Mouse (Mus musculus): ENCODE results near the gene Cog4.

The Cog4 gene

DNA sequence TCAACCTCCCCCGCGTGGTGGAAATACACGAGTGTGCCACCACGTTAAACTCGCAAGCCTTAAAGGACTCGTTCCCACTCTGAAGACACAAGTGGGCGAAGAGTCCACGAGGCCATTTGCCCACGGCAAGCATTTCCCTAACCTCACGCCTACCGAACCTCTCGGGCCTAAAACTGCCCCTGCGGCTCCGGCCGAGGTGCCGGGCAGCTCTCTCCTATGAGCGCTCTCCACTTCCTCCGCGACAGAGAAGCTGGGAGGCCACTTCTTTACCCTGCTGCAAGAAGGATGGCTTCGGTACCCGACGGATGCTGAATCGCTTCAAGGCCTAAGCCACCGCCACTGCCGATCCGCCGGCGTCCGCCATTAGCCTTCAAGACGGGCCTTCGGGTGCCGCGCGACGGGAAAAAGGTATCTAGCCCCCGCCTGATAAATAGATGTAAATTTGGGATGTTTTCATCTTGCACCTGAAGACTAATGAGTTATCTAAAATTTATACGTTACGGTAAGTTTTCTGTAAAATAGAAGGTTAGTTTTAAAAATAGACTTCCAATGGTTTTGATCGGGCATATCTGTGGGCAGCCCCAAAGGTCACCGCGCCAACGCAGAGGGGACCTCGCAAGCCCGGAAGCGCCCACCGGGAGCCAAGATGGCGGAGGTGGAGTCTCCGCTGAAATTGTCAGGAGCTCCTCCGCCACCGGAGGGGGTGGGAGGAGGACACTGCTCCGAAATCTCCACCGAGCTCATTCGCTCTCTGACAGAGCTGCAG is at the start of gene Cog4, which contains the start of gene Sf3b3:
Cog4 (plus strand) TSS at position 196 of the 766 bp plus-strand sequence.
Sf3b3 (minus strand) TSS at position 383 of the 766 bp plus-strand sequence.
- DNase-seq, result peak; percentile 85

- no peak for DNase-seq
Measured at GRCm38 (mm10) chr8:110797086-110797485, 49.3 kb upstream of the Cog4 start.

DNA sequence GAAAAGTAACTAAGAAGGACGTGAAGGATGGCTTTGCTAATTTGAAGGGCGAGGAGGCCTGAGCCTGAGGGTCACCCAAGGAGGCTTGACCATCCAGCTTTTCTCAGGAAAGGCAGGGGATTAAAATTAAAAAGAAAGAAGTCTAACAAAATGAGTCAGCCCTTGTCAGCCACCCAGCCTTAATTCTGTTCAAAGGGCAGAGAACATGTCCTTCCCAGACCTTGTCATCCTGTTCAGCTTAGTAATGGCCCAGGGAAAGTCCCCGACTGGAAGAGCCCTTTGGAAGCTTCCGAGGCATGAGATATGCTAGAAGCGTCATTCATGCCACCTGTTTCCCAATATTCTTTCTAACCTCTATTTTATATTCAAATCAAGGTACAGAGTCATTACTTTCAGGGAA is 43.4 kb upstream of the Cog4 start:
- no peak for DNase-seq

DNA sequence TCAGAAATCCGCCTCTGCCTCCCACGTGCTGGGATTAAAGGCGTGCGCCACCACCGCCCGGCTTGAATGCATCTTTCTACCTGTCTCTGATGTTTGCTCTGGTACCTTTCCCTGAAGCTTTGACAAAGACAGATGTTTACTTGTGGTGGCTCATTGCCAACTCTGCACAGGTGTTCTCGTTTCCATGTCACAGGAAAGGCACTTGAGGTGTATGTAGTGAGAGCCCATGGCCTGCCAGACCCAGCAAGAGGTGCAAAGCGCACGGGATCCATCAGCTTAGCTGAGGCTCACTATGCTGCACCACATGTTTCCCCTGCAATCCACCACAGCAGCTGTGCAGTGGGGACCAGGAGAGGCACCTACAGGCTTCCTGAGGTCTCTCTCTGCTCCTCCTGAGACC is 42.5 kb upstream of the Cog4 start:
- no peak for DNase-seq

GRCm38 (mm10) chr8:110804825-110805514 is 41.4 kb upstream of the Cog4 start:
- DNase-seq, result no peak

- no peak for DNase-seq
Measured at GRCm38 (mm10) chr8:110805669-110806068, 40.7 kb upstream of the Cog4 start, which contains the start of gene Il34. TSS of gene Il34 (minus strand) at chr8:110805924.

DNA sequence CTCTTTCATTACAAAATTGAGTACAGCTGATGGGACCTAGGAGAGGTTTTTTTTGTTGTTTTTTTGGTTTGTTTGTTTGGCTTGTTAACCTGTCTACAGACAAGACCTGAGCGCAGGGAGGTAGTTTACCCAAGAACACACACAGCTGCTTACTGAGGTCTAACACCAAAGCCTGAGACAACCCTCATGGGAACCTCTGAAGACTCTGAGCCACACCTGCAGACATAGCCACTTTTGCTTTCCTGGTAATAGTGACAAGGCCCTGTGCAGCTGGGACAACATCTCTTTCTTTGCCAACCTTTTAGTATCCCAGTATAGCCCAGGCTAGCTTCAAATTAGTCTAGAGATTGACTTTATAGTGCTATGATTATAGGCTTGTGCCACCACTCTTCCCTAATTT is 40.3 kb upstream of the Cog4 start:
- no peak for DNase-seq

- no peak for DNase-seq
Measured at GRCm38 (mm10) chr8:110808495-110809472, 37.6 kb upstream of the Cog4 start.

GRCm38 (mm10) chr8:110809831-110810230 is 36.6 kb upstream of the Cog4 start:
- DNase-seq, result no peak

- DNase-seq, result no peak
Measured at GRCm38 (mm10) chr8:110810481-110811065, 35.8 kb upstream of the Cog4 start.

DNA sequence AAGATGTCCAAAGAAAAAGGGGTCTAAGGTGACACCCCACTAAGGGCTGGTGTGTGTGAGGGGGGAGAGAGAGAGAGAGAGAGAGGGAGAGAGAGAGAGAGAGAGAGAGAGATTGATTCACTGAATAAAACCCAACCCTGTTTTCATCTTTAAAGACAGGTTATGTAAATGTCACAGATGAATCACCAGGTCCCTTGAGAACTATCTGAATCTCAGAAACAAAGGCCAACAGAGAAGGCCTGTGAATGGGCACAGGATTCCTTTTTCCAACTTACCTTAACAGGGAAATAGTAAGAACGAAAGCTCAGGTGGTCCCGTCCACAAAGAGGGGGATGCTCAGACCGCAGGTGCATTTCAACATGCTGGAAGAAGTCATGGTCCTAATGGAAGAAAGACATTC is 35.3 kb upstream of the Cog4 start:
- DNase-seq, result no peak

DNA sequence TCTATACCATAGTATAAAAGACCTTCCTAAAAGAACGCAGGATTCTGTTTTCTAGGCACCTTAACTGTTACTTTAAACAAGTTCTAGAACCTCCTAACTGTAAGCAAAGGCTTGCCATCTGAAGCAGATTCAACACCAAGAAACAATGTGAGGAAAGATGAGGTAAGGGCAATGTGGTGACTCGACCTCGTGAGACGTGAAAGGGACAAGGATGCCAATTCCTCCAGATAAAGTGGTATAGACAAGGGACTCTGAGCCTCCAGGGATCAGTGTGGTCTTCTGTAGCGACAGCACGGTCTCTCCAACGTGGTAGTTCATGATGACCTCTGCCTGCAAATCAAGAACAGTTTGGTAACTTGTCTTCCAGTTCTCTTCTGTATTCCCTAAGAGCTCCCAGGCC is 34.6 kb upstream of the Cog4 start:
- DNase-seq, result no peak

GRCm38 (mm10) chr8:110812349-110813080 is 33.9 kb upstream of the Cog4 start:
- no peak for DNase-seq

DNA sequence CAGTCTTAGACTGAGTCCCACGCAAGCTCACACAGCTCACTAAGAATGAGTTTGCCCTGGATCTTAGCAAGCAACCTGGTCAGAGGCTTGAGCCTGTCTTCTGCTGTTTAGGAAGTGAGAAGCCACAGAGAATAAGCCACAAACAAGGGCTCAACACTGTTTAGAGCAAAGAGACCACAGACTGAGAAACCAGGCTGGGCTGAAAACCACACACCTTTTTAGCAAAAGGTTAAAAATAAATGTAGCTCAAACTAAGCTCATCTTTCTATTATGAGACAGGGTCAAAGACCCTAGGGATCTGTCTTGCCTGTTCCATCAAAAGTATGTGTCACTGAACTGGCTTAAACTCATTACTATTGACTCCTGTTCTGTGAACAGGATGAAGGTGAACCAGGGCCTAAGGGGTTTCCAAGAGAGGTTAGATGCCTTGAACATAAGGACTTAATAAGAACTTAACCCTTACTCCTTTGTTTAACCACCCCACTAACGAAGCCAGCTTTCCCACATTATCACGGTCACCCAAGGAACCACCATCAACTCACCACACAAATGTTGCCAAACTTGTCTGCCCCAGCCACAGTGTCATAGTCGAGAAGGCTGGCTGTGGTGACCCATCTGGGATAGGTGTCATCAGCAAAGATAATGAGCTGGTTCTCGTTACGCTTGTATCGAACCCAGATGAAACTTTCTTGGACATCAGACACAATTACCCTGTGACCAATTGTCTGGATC is 33.2 kb upstream of the Cog4 start:
- no peak for DNase-seq

- no peak for DNase-seq
Measured at GRCm38 (mm10) chr8:110815308-110815707, 31.1 kb upstream of the Cog4 start.

GRCm38 (mm10) chr8:110816990-110817389 is 29.4 kb upstream of the Cog4 start:
- DNase-seq, result no peak

DNA sequence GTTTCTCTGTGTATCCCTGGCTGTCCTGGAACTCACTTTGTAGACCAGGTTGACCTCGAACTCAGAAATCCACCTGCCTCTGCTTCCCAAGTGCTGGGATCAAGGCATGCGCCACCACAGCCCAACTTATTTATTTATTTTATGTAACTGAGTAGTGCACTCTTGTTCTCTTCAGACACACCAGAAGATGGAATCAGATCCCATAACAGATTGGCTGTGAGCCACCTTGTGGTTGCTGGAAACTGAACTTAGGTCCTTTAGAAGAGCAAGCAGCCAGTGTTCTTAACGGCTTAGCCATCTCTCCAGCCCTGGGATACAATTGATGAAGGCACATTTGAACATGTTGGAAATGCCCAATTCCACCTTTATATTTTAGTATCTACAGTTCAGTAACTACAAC is 27.8 kb upstream of the Cog4 start:
- no peak for DNase-seq

GRCm38 (mm10) chr8:110820257-110820656 is 26.1 kb upstream of the Cog4 start:
- DNase-seq, result no peak

DNA sequence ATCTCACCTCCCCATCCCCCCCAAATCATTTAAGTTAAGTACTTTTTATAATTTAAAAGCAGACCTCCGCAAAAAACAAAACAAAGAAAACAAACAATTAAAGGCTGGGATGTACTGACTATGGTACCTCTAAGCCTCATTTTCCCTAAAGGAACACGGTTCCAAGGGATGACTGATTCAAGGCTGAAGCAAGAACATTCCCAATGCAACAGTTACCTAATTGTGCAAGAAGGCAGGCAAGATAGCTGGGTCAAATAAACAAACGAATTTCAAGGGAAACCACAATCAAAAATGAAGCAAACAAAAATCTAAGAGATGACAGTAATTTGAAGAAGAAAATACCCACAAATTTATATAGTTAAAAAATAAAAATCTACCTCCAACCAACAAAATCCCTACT is 24.4 kb upstream of the Cog4 start:
- no peak for DNase-seq

DNA sequence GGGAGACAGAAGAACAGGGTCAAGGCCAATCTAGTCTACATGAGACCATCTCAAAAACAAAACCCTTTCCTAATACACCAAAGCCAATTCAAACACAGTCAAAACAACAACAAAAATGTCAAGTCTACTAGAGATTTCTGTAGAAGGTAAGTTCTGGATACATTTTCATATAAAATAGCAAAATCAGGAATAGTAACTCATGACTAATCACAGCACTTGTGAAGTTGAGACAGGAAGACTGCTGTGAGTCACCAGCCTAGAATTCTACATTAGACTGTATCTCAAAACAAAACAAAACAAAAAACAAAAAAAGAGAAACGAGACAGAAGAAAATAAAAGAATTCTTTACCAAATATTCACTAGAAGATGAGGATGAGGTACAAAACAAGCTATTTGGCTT is 21.5 kb upstream of the Cog4 start:
- DNase-seq, result no peak

GRCm38 (mm10) chr8:110828511-110828910 is 17.9 kb upstream of the Cog4 start:
- DNase-seq, result no peak
